Mouse (Mus musculus) skeletal muscle tissue, adult 2 months (tissue): ENCODE data around the gene Arhgdig.

Experiments used
- DNase-seq: peaks from one replicate; pipeline ENCODE4 v3.0.0-alpha.2; 2012; ENCODE audit warnings: low read depth, low spot score

Gene Arhgdig

DNA sequence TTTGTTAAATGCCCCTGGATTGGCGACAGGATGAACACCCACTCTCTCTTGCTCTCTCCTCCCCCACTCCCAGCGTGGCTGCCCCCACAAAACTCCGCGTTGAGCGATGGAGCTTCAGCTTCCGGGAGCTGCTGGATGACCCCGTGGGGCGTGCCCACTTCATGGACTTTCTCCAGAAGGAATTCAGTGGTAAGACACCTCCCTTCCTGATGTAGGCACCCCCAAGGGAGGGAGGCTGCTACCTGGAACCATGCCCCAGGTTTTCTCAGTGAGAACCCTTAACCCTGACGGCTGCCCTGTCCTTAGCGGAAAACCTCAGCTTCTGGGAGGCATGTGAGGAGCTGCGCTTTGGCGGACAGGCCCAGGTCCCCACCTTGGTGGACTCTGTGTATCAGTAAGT is at the start of gene Arhgdig:
Arhgdig (minus strand) TSS at position 101 of the 400 bp plus-strand sequence.
- DNase-seq: no peak

DNA sequence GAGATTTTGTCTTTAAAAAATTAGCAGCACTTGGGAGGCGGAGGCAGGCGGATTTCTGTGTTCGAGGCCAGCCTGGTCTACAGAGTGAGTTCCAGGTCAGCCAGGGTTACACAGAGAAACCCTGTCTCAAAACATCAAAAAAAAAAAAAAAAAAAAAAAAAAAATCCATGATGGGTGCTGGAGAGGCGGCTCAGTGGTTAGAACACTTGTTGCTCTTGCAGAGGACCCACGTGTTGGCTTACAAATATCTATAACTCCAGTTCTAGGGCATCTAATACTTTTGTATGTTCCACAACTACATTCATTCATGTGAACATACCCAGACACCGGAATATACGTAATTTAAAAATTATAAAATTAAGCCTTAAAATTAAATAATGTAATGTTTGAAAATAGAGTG is 47.7 kb upstream of the Arhgdig start:
- no peak for DNase-seq

DNA sequence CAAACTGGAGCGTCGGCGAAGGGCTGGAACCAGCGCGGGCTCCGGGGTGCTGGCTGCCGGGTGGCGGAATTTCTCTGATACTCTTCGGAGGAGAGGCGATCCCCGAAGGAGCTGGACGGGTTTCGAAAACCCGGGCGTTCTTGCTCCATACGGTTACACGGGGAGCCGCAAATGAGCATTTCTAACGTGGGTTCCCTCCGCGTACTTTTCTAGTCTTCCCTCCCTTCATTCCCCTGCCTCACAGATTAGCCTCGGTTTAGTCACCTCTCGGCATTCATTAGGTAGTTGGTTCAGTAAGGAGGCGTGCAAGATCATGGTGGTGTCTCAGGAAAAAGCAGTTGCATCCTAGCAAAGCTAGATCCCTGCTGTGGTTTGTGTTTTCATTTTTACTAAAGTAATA is 45.8 kb upstream of the Arhgdig start:
- no peak for DNase-seq

DNA sequence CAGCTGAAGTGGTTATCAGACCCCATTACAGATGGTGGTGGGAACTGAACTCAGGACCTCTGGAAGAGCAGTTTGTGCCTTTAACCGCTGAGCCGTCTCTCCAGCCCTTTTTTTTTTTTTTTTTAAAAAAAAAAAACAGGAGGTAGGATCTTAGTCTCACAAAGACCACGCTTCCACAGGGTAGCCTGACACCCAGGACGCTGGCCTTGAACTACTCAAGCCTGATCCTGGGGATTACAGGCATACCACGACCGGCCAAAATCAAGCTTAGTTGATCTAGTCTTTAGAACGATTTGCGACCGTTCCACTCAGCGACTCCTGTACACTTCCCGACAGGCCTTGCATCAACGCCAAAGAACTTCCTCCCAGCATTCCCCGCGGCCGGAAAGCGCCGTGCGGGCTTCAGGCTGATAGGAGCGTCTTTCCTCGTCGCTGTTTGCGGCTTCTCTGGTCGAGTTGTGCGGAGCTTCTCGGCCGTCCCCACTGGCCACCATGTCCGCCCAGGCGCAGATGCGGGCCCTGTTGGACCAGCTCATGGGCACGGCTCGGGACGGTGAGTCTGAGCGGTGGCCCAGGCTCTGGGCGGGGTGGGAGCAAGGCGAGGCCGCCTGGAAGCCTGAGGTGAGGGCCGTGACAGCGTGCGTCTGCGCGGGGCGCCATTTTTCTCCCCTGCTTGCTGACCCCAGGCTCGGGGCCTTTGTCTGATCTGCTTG is 45.1 kb upstream of the Arhgdig start, which contains the start of gene Luc7l:
Luc7l (plus strand) TSS at position 358 of the 713 bp plus-strand sequence.
- DNase-seq: peak; percentile 89

DNA sequence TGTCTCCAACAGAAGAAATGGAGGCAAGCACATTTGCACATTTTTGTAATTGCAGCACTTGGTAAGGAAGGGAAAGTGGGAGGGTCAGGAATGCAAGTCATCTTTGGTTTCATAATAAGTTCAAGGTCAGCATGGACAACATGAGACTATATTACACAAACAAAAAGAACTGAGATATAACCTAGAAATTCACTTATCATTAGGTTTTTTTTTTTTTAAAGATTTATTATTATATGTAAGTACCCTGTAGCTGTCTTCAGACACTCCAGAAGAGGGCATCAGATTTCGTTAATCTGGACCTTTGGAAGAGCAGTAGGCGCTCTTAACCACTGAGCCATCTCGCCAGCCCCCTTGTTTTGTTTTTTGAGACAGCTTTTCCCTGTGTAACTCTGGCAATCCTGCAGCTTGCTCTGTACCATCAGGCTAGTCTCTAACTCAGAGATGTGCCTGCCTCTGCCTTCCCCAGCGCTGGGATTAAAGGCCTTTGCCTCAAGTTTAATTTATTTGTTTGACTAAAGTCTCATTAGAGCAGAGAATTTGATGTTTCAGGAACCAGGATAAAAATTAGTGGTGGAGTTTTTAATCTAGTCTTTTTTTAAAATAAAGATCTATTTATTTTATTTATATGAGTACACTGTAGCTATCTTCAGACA is 44.4 kb upstream of the Arhgdig start:
- DNase-seq: no peak

DNA sequence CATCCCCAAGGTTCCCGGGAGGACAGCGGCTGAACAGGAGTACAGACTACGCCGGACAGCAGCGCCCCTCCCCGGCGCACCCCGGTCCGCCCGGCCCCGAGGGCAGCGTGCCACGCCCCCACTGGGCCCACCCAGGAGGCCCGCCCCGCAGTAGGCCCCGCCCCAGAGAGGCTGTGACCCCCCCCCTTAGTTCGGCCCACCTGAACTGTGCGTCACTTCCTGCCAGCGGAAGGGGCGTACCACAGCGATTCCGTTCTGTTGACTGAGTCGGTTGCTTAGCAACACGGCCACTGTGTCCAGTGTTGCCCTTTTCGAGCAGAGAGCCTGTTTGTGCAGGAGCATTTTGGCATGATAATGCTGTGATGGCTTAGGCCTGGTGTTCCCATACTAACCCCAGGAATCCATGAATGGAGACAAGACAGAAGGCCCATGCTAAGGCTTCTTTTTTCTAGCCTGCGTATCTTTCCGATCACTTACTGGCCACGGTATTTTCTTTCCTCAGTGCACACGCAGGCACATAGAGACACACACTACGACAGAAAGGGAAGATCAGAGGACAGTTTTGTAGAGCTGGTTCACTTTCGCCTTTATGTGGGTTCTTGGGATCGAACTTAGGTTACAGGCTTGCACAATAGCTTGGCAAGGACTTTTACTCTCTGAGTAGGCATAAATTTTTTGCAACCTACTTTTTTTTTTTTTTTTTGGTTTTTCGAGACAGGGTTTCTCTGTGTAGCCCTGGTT is 36.7 kb upstream of the Arhgdig start, which contains the start of gene Fam234a:
Fam234a (minus strand) TSS at position 142 of the 741 bp plus-strand sequence.
- peak; percentile 98 for DNase-seq

DNA sequence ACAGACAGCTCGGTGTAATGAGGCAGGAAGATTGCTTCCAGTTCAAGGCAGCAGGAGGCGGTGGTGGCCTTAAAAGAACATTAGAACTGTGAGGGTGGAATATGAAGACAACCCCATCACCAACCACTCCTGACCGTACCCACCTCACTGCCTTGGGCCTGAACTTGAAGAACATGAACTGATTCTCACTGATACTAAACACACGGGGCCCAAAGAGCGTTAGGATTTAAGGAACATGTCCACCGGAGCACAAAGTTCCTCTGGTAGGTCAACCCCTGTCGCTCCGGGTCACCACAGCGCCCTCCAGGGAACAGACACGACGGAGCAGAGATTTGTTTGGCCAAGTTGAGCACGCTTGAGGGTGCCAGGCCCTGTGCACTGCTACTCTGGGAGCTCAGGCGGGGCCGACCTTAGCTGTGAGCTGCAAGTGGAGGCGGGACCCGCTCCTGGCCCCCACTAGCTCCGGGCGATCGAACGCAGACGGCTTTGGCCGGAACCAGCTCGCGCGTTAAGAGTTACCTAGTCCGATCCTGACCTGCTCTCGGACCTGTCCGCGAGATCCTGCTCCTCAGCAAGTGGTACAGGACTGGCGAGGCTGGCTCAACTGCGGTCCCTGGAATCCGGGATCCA is 36.0 kb upstream of the Arhgdig start:
- DNase-seq: peak; percentile 68

DNA sequence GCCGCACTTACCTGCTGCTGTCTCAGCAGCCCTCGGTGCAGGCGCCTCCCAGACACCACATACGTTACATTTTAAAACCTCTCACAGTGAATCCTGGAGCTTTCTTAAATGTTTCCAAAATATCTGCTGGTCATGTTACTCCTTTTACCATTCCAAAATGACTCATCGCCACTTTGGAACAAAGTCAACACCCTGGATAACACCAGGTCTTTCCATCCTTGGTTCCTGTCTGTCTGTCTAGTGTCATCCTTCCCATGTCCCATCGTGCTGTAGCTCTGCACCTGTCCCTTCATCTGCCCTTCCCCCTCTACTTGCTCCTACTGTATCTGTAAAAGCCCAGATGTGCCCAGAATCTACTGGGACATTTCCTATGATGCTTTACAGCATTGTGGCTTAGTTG is 33.4 kb upstream of the Arhgdig start:
- no peak for DNase-seq

DNA sequence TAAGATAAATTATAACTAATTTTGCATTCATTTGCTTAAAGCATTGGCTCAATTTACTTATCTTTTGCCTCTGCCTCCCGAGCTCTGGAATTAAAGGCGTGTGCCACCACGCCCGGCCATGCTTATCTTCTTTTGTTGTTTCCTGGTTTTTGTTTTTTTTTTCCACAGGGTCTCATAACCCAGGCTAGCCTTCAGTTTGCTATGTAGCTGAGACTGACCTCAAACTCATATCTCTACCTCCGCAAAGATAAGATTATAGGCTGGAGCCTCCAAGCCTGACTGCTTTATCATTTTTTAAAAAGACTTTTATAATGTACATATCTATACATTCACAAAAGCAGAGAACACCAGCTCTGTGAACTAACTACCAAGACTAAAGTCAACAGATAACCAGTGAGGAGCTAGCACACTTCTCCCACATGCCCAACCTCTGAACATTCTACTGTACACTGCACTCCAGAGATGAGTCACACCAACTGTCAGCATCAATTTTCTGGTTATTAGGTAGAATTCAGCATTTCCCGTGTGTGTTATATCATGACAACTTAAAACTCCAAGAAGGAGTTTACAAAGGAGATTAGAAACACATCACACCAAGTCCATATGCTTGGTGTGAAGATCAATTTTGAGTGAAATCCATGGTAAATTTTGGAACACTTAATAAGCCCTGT is 32.7 kb upstream of the Arhgdig start:
- no peak for DNase-seq

DNA sequence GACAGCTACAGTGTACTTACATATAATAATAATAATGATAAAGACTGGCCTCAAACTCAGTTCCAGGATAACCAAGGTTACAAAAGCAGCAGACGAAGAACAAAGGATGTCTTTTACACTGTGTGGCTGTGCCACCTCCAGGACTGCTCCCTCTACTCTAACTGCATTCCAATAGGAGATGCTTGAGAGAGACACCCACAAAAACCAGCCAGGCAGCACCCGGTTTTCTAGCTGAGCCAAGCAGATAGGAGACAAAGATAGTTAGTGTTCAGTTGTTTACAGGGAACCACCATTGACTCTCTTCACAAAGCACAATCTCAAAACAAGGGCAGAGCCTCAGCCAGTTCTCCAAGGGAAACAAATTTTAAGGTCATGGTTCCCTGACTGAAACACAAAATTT is 32.0 kb upstream of the Arhgdig start:
- no peak for DNase-seq

DNA sequence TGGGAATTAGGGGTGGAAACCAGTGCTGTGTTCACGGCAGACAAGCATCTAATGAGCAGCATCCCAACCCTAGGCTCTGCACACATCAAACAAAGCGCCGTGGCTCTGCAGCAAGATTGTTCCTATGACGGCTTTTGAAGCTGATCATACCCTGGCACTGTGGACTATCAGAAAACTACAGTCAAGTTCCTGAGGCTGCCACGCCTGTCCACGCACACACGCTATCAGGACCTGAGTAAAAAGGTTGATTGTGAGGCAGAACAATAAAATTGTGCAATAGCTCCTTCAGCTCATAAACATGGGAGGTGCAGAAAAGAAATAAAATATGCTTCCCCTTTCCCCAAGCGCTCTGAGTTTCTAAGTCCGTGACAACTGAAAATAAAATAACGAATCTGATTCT is 30.1 kb upstream of the Arhgdig start:
- DNase-seq: no peak

DNA sequence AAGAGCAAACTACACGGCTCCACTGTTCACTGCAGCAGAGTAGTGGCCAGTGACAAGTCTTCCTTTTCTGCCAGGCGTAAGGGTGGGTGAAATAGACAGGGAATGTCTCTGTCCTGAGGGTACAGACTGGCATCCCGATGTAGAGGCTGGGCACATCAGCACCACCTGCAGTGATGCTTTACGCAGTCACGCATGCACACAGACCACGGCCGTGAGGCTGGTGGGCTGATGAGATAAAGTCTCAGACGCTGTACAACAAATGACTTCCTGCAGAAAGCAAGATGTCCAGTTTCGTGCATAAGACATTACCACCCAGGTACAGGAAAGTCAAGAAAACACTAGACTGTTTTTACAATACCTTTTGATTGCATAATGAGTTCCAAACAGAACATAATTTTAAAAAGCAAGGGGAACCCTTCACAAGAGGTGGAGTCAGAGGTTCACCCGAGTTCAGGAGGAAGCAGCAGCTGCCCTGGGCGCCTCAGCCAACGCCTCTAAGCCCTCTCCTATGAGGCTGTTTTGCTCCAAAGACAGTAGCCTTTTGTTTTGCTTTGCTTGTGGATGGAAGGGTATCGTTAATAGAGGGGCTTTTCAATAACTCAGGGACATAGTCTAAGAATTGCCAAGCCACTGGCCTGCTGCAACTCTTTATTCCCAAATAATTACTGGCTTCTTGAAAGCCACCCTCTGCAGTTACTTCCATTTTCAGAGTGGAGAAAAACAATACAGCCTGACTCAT is 27.7 kb upstream of the Arhgdig start:
- DNase-seq: no peak

DNA sequence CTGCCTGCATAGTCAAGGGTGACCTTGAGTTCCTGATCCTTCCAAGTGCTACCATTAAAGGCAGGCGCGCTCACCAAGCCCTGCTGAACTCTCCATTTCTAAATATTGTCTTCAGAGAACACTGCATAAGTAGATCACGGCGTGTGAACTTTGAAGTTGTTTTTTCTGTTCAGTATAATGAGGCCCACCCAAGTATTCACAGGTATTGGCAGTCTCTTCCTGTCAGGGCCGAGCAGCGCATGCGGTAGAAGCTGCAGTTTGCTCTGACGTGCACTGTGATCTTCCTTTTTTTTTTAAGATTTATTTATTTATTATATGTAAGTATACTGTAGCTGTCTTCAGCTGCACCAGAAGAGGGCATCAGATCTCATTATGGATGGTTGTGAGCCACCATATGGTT is 26.8 kb upstream of the Arhgdig start:
- DNase-seq: no peak

DNA sequence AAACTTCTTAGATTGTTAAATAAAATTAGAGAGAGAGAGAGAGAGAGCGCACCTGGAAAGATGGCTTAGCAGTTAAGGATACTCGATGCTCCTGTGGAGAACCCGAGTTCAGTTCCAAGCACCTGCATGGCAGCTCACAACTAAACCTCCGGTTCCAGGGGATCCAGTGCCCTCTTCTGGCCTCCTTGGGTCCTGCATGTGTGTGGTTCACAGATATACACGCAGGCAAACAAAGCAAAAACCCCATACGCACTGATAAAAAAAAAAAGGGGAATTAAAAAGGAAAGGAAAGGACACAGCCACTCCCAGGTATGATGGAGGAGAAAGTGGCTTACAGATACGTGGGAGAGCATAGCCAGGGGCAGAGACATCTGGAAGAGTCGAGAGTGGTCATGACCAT is 25.3 kb upstream of the Arhgdig start:
- no peak for DNase-seq

DNA sequence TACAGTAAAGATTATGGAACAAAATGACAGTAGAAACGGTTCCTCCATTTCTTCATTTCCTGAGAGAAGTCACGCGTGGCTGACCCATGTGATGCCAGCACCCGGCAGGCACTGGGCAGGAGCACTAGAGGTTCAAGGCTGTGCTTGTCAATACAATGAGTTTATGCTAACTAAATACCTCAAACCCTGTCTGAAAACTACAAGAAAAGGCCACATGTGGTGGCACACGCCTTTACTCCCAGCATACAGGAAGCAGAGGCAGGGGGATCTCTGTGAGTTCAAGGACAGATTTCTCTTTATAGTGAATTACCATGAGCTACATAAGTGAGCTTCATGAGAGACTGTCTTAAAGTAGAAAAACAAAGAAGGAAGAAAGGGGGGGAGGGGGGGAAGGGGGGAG is 23.6 kb upstream of the Arhgdig start:
- no peak for DNase-seq

DNA sequence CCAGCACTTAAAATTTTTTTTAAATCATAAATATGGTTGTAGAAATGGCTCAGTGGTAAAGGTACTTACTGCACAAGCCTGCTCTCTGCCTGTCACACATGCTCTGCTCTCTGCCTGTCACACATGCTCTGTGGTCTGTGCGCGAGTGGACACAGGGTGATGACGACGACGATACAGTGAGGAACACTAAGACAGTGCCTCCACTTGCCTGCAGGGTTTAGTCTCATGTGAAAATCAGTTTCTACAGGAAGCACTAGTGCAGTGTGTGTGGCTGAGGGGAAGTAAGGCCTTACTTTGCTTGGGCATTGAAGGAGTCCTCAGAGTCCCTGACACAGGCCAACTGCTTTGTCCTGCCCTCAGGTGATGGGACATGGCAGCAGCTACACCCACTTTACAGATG is 22.2 kb upstream of the Arhgdig start:
- no peak for DNase-seq

DNA sequence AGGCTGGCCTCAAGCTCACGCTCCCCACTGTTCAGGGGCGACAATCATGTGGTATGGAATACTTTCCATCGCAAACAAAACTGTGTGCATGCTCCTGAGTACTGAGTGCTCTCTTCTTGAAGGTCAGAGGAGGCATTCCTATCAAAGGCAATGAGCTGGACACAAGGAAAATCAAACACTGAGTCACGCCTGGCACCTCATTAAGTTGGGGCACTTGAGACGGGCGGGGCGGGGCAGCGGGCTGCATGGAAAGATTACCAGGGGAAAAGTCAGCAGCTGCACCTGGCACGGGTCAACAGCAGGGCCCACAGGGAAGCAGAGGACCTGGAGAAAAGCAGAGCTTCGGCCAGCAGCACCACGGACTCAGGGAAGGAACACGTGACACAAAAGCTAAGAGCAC is 17.6 kb upstream of the Arhgdig start:
- DNase-seq: no peak

DNA sequence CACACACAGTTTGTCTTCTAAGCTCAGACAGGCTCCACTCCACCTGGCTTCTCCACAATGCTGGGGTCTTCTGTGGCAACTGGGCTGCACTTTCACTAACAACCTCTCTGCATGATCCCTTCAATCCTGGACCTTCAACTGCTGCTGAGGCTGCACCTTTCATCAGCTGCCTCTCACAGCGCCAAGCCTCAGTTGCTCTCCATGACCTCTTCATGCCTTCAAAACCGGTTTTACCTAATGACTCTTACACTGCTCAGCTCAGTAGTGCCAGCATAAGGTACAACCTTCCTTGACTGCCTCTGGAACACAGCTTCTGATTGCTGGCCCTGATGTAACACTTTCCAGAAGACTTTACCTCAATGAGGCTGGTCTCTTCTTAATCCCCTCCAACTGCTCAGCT is 13.9 kb upstream of the Arhgdig start:
- no peak for DNase-seq

DNA sequence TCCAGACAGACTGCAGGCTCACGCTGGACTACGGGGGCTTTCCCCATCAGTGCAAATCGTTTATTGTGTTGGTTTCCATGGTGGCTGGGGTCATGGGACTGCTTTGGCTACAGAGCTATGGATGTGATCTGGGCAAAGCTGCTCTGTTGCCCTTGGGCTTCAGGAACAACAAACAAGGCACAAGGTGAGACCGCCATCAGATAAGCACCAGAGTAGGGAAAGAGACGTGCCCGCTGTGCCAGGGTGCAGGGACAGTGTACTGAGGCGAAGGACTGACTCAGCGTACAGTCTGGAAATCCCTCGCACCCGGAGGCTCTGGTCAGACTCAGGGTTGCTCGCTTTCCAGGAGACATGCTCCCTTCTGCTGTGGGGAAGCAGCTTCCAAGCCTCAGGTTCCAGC is 5.1 kb upstream of the Arhgdig start:
- DNase-seq: no peak

DNA sequence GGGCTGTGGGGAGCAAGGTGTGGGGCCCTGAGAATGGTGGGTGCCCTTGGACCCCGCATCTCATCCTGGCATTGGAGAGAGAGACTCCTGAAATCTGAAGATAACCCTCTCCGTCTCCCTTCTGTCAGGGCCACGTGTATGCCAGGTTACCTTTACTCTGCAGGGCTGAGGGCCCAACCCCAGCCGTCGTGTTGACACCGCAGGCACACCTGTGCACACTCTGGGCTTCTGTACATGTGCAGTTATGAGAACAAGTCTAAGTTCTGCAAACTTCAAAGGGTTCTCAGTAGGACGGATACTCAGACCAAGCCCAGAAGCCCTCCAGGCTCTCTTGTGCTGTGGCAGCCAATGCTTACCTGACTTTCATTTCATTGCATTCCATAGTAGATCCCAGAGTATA is 4.7 kb upstream of the Arhgdig start:
- DNase-seq: no peak

DNA sequence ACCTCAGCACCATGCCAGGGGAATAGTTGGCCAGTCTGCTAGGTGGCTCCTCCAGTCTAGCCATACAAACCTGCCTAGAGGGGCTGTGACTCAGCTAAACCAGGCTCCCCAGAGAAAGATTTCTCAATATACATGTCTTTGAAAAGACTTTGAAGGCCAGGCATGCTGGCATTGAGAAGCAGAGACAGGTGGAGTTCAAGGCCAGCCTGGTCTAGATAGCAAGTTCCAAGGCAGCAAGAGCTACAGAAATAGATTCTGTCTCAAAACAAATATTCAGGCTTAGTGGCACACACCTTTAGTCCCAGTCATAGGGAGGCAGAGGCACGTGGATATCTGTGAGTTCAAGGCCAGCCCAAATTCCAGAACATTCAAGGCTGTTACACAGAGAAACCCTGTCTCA is 1.2 kb downstream of the Arhgdig start:
- DNase-seq: no peak
